Mouse (Mus musculus) adrenal gland, adult 8-10 months (tissue): ENCODE results near the gene Notch2. TPM values are rescaled to one million over a fixed set of nuclear protein-coding genes. Genes with fewer than 3 reads are reported as not detected.

Source experiments
- DNase-seq: peaks from one replicate; pipeline ENCODE4 v3.0.0; 2022
- total RNA-seq, 4 experiments: library from RNA; stranded (reverse); gene quantifications; 2 replicates each; pipeline ENCODE4 v1.2.4; 2022

Notch2 gene
- total RNA-seq, 4 experiments from 2014 or later: 73.6 to 99.3 (median 77.1) TPM

DNA sequence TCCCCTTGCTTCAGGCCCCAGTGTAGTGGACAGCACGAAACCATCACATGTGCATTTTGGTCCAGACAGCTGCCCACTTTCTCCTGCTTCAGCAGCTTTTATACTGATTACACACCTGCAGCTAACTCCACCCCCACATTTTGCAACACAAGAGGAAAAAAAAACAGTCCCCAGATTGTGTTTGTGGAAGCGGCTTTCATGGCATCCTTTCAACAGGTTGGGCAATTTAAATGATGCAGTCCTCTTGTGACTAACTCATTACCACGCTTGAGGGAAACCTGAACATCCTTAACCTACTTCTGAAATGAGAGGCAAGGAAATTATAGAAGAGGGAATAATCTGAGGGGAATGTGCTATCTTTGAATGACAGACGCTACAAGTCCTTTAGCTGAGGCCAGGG is 15.0 kb upstream of the Notch2 start:
- DNase-seq: no peak

DNA sequence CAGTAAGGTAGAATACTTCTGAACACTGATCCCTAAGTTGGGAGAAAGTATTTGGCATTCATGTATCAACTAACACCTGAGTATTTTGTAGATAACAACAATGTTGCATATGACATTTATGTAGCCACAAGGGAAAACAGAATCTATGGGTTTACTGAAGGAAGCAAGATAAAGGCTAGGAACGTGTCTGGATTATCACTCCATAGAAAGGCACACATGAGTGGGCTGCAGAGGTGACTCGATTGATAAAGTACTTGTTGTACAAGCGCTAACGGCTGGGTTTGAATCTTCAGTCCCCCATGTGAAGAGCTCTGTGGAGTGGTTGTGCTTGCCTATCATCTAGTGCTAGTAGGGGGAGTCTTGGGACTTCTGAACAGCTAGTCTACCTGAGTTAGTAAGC is 9.8 kb upstream of the Notch2 start:
- DNase-seq: no peak

DNA sequence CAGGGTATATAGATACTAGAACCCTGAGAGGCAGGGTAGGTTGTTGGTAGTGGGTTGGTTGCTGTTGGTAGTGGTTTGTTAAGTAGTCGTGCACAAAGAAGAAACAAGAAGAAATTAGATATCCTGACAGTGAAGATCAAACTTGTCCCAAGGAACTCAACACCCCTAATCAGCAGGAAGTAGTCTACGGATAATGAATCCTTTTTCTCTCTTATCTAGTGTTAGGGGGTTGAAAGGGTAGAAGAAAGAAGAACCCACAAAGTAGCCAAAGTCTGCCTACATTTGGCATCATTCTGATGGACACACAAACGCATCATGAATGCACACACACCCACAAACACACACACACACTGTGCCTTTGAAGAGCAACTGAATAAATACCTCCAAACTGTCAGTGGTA is 9.1 kb upstream of the Notch2 start:
- no peak for DNase-seq

DNA sequence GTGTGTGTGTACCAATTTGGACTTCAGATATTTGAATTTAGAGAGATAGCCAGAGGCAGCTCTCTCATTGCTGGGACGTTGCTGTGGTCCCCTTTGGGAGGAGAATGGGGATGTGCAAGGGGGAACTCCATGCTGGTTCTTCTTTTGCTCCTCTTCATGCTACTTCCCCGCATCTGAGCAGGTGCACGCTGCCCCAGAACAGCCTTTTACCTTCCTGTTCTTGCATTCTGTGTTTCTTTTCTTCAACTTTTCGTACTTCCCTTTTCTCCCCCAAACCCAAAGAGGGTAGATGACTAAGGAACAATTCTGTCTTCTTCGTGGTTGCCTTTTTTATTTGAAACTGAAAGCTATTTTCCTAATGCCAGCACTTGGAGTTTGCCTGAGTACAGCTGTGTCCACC is 8.0 kb upstream of the Notch2 start:
- DNase-seq: no peak

DNA sequence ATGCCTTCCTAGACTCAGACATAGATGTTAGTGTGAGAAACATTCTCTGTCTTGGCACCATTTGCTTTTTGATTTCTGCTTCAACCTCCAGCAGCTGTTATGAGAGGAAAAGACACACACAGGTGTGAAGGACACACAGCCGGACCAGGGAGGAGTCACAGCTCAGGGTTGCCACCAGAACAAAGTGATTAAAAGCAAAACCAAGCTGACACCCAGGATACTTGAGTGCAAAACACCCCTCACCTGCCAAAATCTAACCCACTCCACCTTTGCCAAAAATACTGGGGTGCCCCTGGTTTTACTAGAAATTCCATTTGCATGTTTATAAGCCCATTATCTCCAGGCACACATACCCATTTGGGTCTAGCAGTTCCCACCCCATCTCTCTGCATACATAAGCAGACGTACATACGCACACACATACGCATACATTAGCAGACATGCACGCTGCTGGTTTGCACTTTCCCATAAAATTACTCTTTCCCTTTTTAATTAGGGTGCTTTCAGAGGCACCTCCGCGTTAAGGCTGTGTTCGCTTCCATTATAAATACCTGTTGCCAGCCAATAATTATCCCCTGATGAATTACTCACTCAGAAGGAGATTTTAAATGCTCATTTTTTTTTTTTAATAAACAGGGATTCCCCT is 7.2 kb upstream of the Notch2 start:
- no peak for DNase-seq

DNA sequence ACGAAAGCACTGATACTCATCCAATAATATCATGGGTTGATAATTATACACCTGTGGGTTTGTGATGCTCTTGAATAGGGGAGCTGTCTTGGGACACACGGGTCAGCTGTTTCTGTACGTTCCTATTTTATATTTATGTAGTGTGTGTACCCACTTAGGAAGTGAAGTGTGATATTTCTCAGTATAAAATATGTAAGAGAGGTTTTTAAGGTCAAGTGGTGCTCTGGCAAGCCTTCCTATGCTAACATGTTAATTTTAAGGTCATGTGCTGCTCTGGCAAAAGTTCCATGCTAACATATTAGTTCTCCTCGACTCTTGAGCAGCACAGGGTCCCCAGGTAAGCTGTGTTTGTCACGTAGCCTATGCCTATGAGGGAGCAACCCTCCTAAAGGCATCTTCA is 6.4 kb upstream of the Notch2 start:
- DNase-seq: no peak

DNA sequence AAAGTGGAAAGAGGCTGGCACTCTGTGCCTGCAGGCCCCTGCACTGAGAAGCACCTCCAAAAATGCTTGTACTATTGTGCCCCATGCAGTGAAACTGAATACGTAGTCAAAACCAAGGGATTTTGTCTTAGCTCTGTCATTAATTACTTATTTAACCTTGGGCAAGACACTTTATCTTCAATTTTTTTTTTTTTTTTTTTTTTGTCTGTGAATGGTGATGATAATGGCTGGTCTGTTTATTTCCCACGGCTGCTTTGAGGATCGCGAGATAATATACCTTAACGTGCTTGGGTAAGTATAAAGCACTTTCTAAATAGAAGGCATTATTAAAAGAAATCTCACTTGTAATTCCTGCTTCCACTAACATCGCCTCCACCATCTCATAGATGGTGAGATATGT is 5.2 kb upstream of the Notch2 start:
- DNase-seq: no peak

DNA sequence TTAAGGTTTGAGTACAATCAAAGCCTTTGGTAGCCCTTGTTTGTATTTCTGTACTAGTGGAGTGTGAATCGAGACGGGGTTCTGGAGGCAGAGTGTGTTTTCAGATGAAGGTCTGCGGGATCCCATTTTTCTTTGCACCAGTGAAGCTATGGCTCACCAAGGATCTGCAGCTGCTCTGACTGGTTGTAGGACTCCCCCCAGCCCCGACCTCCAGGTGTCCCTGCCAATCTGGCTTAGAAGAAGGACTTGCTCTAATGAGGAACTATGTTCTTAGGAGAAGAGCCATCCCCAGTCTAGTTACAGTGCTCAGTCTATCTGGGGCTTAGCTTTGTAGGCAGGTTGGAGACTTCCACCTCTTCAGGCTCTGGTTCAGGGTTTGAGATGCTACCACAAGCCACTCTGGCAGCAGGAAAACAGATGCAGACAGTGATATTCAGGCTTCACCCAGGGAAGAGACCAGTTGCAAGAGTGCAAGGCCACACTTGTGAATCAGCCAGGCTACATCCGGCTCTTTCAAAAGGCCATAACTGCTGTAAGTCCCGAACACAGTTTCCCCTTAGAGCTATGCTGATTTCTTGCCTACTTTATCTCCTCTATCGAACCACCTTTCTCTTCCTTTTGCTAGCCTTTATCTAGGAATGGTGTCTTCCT is 4.0 kb upstream of the Notch2 start:
- DNase-seq: no peak

DNA sequence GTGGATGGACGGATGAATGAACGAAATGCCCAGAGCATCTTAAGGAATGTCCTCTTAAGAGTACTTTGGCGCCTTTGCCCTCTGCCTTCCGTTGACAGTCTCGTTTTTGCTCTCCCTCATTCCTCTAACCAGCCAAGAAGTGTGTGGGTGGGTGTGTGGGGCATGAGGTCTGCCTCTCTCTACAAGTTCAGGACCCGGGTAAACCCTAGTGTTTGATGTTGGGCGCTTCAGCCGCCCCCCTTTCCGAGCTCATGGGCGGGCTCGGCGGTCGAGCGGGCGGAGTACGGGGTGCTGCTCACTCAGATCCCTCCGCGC is 284 bp upstream of the Notch2 start:
- DNase-seq: no peak

DNA sequence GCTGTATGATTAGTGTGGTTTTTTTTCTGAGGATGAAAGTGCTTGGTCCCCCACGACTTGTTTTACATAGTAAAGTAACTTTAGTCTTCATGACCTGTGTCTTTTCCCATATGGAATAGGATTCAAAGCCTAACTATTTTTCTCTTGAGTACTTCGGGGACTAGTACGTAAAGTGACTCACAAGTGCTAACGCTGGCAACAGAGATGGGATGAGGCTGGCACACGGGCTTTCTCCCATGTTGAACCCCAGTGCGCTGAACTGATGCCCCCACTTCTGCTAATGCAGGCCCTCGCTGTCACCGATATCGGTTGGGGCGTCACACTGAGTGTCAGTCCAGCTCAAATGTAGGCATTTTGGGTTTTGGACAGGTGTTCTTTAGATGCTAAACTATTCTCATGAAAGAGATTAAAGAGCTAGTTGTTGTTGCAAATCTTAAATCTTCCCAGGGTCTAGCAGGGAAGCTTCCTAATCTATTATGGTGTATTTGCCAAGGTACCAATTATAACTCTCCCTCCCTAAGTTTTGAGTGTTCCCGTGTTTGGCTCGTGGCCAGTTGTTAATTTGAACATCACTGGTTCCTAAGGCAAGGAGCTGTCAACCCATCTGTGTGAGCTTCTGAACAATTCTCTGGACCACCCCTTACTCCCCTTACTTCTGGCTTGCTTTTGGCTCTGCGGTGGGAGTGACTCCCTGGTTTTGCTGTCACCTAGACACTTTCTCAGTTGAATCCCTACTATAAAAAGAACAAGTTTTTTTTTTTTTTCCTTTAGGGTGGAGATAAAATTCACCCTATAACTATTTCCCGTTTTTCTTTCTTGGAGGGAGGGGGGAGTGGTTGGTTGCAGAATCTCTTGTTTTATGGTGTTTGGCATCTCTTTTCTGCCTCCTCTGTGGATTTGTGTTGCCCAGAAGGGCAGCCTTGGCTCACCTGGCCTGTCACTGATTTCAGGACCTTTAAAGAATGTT is 2.2 kb downstream of the Notch2 start:
- DNase-seq: no peak

DNA sequence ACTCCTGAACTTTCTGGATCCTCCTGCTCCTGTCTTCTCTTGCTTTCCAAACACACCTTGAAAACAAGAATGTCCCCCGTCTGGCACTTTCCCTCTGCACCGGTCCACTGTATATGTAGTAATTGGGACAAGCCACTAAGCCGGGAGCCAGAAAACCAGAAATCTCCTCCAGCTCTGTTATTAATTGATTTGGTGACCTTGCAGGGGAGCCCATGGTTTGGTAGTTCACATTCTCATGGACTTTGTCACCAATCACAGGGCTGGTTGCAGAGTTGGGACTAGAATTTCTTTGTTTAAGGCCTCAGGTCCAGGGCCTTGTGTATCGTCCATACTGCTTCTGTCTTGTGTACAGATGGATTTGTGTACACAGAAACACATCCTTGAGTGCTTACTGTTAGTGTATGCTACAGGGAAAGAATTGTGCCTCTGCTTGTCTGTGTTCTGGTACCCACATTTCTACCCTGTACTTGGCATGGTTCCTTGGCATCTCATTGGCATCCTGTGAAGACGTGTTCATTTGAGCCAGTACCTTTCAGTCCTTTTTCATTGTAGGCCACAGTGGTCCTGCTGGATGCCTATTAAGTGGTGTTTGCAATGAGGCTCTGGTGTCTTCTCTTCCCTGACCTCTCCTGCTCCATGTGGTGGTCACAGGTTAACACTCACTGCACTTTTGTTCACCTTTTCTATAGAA is 3.7 kb downstream of the Notch2 start:
- DNase-seq: peak; percentile 46

DNA sequence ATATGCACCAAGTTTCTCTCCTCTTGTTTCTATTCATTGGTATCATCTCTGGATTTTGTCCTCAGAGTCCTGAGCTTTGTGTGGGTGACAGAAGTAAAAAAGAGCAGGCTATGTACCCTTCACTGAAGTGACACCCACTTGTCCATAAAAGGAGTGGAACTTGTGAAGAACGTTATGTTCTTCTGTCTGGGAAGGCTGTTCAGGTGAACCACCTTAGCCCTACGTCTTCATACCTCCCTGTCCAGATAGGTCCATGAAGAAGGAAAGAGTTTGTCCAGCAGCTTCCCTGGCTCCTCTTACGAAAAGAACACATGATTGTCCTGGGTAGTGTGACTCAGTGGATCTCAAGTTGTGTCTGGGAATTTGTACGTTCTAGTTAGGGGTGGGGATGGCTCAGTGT is 4.9 kb downstream of the Notch2 start:
- DNase-seq: no peak

DNA sequence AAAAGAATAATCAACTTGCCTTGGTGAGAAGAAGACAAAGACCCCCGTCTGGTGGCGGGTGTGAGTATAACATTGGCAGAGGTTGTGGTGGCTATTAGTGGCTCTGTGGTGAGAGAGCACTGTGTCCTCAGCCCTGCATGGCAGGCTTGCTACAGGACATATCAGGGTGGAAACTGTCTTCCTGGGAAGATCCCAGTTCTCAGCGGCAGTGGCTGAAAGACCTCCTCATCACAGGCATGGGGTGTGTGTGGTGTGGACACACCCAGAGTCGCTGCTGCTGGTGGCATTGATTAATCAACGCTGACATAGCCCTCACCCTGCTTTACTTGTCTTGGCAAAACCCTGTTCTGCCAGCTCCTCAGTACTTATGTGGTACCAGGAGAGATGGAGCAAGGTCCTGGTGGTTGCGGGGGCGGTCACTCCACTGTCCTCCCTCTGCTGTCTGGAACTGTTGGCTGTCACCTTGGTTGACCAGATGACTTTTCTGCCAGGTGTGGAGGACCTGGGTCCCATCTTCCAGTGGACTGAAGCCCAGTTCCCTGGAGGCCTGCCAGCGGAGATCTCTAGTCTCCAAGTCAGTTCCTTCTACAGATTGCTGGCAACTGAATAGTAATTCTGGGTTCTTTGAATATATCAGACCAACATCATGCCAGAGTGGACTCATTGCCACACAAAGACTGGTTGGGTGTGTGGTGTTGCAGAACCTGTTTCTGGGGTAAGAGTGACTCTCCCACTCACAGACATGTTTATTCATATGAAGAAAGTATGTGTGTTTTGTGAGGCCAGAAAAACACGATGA is 7.3 kb downstream of the Notch2 start:
- DNase-seq: no peak

DNA sequence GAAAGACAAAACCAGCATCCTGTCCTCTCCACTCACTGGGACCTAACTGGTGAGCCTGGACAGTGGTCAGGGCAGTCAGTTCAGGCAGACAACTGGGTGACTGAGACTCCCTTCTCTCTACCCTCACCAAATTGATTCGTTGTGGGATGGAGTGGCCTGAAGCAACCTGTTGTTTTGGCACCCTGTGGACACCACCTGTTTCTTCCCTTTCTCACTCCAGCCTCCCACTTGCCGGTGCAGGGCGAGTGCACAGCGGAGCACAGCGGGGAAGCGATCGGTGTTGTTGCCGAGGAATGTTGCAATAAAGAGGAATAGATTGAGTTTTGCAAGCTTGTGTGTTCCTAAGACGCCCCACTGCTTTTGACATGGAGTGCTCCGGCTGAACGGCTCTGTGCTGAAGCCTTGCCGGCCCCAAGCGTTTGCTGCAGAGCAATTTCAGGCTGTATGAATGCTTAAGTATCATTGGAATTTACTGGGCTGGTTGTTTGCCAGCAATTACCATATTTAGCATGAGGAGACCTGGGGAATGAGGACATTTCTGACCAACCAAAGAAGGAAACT is 11.0 kb downstream of the Notch2 start:
- no peak for DNase-seq

DNA sequence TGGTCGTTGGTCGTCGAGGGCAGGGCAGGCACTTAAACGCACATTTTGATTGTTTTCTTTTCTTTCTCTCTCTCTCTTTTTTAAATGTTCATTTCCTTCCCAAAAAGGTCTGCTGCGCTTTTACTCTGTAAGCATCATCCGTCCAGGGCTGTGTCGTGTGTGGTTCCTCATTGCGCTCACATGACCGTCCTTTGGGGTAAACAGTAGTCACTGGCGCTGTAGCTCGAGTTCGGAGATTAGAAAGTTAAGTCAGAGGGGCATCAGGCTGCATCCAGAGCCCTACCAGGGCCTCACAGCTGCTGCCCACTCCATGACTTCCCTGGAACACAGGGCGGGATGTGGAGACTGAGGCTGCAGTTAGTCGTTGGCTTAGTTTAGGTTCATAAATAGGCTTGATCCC is 12.2 kb downstream of the Notch2 start:
- no peak for DNase-seq

DNA sequence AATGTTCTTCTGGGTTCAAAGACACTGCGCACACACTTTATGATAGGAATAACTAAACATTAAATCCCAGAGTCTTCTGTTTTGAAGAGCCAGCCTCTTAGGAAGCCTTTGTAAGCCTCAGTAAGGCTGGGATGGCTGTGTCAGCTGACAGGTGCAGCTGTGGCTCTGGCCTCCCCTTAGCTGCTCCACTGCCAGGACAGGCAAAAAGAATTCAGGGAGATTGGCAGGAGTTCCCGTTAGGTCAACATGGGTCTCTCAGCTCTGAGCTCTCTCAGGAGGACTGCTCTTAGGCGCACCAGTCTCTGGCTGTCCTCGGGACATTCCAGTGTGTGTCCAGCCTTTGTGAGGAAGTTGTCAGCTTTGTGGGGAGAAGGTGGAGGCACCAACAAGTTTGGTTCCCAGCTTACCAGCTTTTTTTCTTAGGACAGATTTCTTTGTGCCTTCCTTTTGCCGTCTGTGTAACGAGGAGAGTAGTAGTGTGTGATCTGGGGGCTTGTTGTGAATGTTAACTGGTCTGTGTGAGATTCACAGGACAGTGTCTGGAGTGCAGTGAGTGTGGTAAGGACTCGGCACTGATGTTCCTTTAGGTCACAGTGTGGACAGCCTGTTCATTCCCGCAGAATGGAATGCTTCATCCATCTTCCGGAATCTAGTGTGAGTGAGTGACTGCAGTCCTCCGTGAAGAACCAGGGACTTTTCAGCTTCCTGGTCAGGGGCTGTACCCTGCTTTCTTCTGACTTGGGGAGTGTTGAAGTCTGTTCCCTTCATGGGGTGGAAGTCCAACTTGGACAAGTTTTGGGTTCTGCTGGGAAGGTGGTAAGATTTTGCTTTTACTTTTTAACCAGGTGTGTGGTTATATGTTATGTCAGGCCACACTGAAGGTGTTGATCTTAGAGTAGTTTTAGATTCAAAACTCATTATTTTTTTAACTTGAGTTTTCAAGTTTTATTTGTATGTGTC is 12.9 kb downstream of the Notch2 start:
- DNase-seq: no peak

DNA sequence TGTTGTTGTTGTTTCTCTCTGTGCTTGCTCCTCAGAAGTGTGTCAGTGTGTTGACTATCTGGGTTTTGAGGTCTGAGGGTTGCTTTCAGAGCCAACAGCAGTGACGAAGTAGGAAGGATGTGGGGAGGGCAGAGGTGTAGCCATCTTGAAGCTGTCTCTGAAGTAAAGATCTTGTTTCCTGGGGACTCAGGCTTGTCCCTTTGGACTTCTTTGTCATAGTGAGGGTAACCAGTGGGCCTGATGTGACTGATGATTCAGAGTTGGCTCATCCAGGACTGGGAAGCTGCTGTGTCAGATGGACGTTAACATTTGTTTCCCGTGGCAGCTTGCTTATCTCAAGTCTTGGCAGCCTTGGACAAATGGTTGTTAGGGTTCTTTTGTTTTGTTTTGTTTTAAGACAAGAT is 14.0 kb downstream of the Notch2 start:
- DNase-seq: peak; percentile 65

DNA sequence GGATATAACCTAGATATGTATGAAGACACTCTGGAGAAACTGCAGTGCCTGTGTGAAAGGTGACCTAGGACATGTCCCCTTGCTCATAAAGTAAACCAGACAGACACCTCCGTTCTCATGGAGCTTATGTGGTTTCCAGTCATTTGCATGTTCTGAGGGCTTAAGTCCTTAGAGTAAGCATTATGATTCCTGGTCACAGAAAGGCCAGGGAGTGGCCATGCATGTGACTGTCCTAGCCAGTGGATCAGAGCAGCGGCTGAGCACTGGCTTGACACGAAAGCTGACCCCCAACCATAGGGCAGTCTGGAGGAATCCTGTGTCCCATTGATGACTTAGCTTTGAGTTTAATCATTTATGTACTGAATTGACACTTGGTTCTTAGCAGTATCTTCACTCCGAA is 14.7 kb downstream of the Notch2 start:
- DNase-seq: no peak

DNA sequence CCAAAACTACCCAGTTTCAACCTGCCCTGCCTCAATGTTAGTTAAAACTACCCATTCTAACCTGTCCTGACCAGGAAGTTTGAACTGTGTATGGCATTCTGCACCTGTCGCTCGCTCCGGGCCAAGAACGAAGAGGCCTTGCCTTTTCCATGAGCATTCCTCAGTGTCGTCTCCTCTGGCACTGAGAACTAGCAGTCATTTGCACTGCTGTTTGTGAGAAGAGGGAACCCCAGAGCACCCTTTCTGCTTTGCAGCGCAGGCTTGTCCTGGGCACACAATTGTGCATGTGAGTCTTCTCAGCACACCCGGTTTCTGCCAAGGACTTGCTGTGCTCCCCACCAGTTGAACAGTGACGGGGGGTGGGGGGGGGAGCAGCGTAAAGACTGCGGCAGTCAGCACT is 15.6 kb downstream of the Notch2 start:
- DNase-seq: no peak

DNA sequence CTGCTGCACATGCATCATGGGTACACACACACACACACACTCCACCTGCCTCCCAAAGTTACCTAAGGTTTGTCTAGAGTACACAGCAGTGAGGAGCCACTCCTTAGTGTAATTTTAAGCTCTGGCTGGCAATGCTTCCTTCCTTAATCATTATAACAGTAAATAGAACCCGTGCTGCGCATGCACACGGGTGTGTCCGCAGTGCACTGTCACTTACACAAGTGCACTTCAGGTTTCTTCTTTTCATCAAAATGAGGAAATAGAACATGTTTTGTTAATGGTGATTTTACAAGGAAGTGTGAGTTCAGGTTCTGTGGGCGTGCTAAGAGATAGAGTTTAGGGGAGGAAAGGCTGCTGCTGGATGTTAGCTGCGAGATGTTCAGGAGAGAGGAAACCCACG is 17.8 kb downstream of the Notch2 start:
- no peak for DNase-seq

DNA sequence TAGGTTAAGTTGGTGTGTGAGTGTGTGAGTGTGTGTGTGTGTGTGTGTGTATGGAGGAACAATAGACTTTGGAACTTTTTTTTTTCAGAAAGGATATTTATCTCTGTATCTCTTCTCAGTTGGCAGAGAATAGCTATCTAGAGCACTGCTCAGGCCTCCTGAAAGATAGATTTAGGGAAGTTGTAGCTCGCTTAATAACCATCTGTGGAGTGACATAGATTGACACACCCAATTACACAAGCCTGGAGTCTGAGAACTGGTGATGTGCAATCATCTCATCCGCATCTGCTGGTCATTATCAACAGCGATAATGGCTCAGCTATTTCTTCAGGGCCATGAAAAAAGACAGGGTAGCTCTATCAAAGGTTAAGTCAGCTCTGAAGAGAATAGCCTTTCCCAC is 18.9 kb downstream of the Notch2 start:
- DNase-seq: no peak
